Mouse (Mus musculus): ENCODE data around the gene Olfr591. TPM values are rescaled to one million over a fixed set of nuclear protein-coding genes. Genes with fewer than 3 reads are reported as not detected.
"Not testable (repeated sequence)": the region's sequence is repeated elsewhere in the genome, so short reads cannot be mapped to it uniquely, and the experiment has no call there.

Olfr591 gene
- polyA plus RNA-seq (2012; ENCODE audit: insufficient read depth, insufficient read length, missing spikeins) = not detected in 2 replicates

DNA sequence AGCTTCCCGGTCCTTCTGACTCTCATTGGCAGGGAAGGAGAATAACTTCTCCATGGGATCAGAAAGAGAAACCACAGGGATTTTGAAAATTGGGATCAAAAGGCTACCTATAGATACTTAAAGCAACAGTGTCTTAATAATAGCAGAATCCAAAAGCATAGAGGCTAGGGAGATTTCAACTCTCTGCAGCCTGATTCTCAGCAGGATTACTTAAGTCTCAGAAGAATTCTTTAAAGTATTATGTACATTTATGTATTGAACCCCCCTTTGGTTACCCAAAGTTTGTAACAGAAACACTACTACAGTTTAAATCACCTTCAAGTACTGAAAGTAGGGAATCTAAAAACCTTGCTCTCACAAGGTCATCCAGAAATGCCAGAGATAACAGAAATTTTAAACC, at the start of gene Olfr591:
Gene Olfr591, minus strand, starts transcription at position 101 of the 400 bp plus-strand sequence.
- Histone ChIP-seq H3K4me3 (ENCODE audit: insufficient read depth, low read length) (no peak within 1 kb of the TSS), H3K4me1 (ENCODE audit: control insufficient read depth, insufficient read depth, low read length) (no peaks in the 10 kb centered on the region), H3K27ac (ENCODE audit: insufficient read depth, low read depth, low read length) (no peak within 1 kb of the TSS)
- TF ChIP-seq CTCF (IDR thresholded peaks at IDR 0.05; ENCODE audit: low read depth, low read length) = no peak
- TF ChIP-seq POLR2A (IDR thresholded peaks at IDR 0.05; ENCODE audit: borderline replicate concordance, low read depth, low read length) = no peak

DNA sequence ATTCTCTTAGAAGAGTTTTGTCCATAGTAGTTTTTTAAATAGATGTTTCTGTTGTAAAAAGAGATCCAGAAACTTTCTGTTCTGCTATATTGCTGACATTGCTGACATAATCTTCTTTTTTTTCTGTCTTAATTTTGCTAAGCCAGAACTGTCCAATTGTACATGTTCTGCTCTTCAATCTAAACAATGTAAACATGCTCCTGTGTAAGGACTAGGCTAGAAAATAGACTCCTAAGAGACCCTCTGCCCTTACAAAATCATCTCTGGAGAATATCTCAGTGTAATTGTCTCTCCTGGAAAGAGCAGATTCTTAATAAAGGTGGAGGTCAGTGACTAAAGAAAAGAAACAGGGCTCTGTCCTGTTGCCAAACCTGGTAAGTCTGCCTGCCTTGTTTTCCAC, 38.6 kb upstream of the Olfr591 start, which contains the start of gene Olfr594:
Gene Olfr594, plus strand, starts transcription at position 301 of the 400 bp plus-strand sequence.
- TF ChIP-seq CTCF (IDR thresholded peaks at IDR 0.05; ENCODE audit: low read depth, low read length) (no peak), POLR2A (IDR thresholded peaks at IDR 0.05; ENCODE audit: borderline replicate concordance, low read depth, low read length) (no peak)
- Histone ChIP-seq H3K4me3 (ENCODE audit: insufficient read depth, low read length) (no peak within 1 kb of the TSS), H3K27ac (ENCODE audit: insufficient read depth, low read depth, low read length) (no peak within 1 kb of the TSS), H3K4me1 (ENCODE audit: control insufficient read depth, insufficient read depth, low read length) (no peaks in the 10 kb centered on the region)

DNA sequence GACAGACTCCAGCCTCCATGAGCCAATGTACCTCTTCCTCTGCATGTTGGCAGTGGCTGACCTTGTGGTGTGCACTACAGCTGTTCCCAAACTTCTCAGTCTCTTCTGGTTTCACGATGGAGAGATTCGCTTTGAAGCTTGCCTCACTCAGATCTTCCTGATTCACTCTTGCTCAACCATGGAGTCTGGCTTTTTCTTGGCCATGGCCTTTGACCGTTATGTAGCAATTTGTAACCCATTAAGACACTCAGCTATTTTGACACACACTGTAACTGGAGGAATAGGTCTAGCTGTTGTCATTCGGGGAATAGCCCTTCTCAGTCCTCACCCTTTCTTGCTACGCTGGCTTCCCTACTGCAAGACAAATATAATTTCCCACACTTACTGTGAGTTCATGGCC, 33.9 kb upstream of the Olfr591 start:
- H3K4me3 ChIP-seq (ENCODE audit: insufficient read depth, low read length); H3K4me1 ChIP-seq (ENCODE audit: control insufficient read depth, insufficient read depth, low read length): not testable (repeated sequence)

DNA sequence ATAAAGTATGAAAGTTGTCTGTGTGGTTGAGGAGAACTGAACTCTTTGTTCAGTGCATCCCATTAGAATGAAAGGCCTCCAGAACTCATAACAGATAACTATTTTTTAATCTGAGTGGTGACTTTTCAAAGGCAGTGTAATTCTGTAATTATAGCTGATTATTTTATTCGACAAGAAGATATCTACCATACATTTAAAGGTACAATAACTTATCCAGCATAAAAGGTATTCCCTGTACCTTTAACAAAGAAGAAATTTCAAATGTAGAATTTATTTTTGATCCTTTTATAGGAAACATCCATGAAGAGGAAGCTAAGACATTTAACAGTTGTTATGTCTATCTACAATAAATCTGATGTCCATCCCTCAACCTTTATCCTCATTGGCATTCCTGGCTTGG, 33.4 kb upstream of the Olfr591 start, which contains the start of gene Olfr593:
Gene Olfr593, plus strand, starts transcription at position 301 of the 400 bp plus-strand sequence.
- no peak within 1 kb of the TSS for H3K27ac ChIP-seq (ENCODE audit: insufficient read depth, low read depth, low read length)
- TF ChIP-seq POLR2A (IDR thresholded peaks at IDR 0.05; ENCODE audit: borderline replicate concordance, low read depth, low read length) = no peak
- no peak for TF ChIP-seq CTCF (IDR thresholded peaks at IDR 0.05; ENCODE audit: low read depth, low read length)
- no peak within 1 kb of the TSS for H3K4me3 ChIP-seq (ENCODE audit: insufficient read depth, low read length)
- H3K4me1 ChIP-seq (ENCODE audit: control insufficient read depth, insufficient read depth, low read length) = no peaks in the 10 kb centered on the region

More for the DNA sequence above, 33.9 kb upstream of the Olfr591 start:
- H3K27ac ChIP-seq (ENCODE audit: insufficient read depth, low read depth, low read length) = not testable (repeated sequence)

DNA sequence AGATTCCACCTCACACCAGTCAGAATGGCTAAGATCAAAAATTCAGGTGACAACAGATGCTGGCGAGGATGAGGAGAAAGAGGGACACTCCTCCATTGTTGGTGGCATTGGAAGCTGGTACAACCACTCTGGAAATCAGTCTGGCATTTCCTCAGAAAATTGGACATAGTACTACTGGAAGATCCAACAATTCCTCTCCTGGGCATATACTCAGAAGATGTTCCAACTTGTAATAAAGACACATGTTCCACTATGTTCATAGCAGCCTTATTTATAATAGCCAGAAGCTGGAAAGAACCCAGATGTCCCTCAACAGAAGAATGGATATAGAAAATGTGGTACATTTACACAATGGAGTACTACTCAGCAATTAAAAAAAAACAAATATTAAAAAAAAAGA, 6.4 kb upstream of the Olfr591 start, which contains the start of gene Olfr592:
Gene Olfr592, plus strand, starts transcription at position 301 of the 400 bp plus-strand sequence.
- not testable (repeated sequence) for H3K4me3 ChIP-seq (ENCODE audit: insufficient read depth, low read length); H3K4me1 ChIP-seq (ENCODE audit: control insufficient read depth, insufficient read depth, low read length); H3K27ac ChIP-seq (ENCODE audit: insufficient read depth, low read depth, low read length)

DNA sequence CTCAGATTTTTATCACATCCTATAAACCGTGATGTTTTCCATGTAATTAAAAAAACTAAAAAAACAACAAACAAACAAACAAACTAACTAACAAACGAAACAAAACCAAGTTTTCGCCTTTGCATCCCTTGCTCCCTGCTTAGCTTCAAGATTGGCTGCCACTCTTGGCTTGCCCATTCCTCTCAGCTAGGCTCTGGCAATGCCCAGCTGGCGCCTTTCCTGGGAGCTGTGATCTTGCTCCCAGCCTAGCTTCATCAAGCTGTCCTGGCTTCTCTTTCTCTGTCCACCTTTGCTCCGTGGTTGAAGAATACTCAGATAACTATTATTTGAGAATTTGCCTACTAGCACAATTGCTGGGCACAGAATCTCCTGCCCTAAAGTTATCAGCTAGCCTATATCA, 8.4 kb downstream of the Olfr591 start:
- no peak for TF ChIP-seq CTCF (IDR thresholded peaks at IDR 0.05; ENCODE audit: low read depth, low read length)
- TF ChIP-seq POLR2A (IDR thresholded peaks at IDR 0.05; ENCODE audit: borderline replicate concordance, low read depth, low read length) = no peak
- no peak overlapping the region for H3K27ac ChIP-seq (ENCODE audit: insufficient read depth, low read depth, low read length)
- H3K4me3 ChIP-seq (ENCODE audit: insufficient read depth, low read length) = no peak overlapping the region
- H3K4me1 ChIP-seq (ENCODE audit: control insufficient read depth, insufficient read depth, low read length) = no peaks in the 10 kb centered on the region

DNA sequence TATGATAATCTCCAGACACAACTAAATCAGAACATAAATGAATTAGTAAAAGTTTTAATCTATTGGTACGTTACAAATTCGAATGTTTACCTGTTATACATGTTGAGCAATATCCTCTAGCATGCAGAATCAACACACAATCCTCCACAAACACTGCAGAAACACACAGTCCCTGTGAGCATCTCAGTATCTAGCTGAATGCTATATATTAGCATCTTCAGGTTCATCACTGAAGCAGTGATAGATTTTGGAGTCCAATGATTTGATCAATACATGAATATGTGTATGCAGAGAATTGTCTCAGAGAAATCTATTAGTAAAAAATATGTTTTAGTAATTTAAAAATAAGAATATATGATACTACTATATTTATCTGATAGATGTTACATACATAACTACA, 21.9 kb downstream of the Olfr591 start, which contains the start of gene Olfr589:
Gene Olfr589, minus strand, starts transcription at position 101 of the 400 bp plus-strand sequence.
- H3K4me3 ChIP-seq (ENCODE audit: insufficient read depth, low read length) = no peak within 1 kb of the TSS
- H3K4me1 ChIP-seq (ENCODE audit: control insufficient read depth, insufficient read depth, low read length) = no peaks in the 10 kb centered on the region
- TF ChIP-seq POLR2A (IDR thresholded peaks at IDR 0.05; ENCODE audit: borderline replicate concordance, low read depth, low read length) (no peak), CTCF (IDR thresholded peaks at IDR 0.05; ENCODE audit: low read depth, low read length) (no peak)
- no peak within 1 kb of the TSS for H3K27ac ChIP-seq (ENCODE audit: insufficient read depth, low read depth, low read length)

DNA sequence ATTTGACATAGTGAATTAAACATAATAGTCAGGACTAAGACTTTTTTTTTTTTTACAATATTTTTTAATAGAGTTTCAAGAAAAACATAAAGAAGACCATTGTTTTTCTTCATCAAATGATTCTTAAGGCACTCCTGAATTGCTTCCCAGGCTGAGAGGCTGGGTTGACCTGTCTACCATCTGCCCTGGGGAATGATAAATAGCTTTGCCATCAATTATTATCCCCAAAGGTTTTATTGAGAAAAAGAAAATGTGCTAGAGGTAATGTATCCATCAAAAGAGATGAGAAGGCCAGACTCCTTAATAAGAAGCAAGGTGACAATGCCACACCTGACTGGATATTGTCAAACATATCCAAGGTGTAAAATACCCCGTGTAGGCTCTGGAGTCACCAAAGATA, 37.6 kb downstream of the Olfr591 start, which contains the start of gene Olfr588-ps1:
Gene Olfr588-ps1, plus strand, starts transcription at position 301 of the 400 bp plus-strand sequence.
- H3K4me3 ChIP-seq (ENCODE audit: insufficient read depth, low read length) = no peak within 1 kb of the TSS
- no peak for TF ChIP-seq POLR2A (IDR thresholded peaks at IDR 0.05; ENCODE audit: borderline replicate concordance, low read depth, low read length)
- TF ChIP-seq CTCF (IDR thresholded peaks at IDR 0.05; ENCODE audit: low read depth, low read length) = no peak
- H3K4me1 ChIP-seq (ENCODE audit: control insufficient read depth, insufficient read depth, low read length) = no peaks in the 10 kb centered on the region
- H3K27ac ChIP-seq (ENCODE audit: insufficient read depth, low read depth, low read length) = no peak within 1 kb of the TSS

DNA sequence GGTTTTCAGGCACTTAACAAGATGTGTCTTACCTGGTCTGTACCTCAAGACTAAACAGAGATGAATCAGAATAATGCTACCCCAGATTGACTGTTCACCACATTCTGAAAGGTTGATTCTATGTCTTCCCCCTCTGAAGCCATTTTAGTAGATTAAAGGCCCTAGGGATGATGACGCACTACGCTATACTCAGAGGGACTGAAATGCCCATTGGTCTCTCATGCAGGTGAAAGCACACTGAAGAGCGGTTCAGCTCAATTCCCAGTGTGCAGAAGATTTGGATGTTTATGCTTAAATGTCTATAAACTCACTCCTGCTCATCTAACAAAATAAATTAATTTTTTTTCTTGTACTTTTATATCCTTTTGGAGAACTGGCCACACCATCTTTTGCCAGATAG, 52.6 kb downstream of the Olfr591 start, which contains the start of gene Olfr586:
Gene Olfr586, minus strand, starts transcription at position 101 of the 400 bp plus-strand sequence.
- no peaks in the 10 kb centered on the region for H3K4me1 ChIP-seq (ENCODE audit: control insufficient read depth, insufficient read depth, low read length)
- TF ChIP-seq CTCF (IDR thresholded peaks at IDR 0.05; ENCODE audit: low read depth, low read length) = no peak
- TF ChIP-seq POLR2A (IDR thresholded peaks at IDR 0.05; ENCODE audit: borderline replicate concordance, low read depth, low read length) = no peak

DNA sequence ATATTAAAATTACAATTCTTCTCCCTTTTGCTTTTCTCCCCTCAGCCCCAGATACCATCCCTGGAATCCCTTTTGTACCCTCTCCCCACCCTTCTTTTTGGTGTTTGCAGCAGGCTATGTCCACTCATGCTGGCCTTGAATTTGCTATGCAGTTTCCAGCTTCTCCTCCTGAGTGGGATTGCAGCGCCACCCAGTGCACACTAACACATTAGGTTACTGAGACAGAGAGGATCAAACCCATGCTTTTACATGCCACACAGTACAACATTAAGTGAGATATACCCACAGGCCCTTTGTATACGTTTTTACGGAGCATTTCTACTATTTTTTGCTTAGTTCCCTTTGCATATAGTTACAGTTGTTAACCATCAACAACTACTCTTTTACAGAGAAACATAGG, 58.7 kb downstream of the Olfr591 start:
- Histone ChIP-seq H3K4me3 (ENCODE audit: insufficient read depth, low read length) (no peak overlapping the region), H3K4me1 (ENCODE audit: control insufficient read depth, insufficient read depth, low read length) (no peaks in the 10 kb centered on the region), H3K27ac (ENCODE audit: insufficient read depth, low read depth, low read length) (no peak overlapping the region)
- no peak for TF ChIP-seq POLR2A (IDR thresholded peaks at IDR 0.05; ENCODE audit: borderline replicate concordance, low read depth, low read length)
- no peak for TF ChIP-seq CTCF (IDR thresholded peaks at IDR 0.05; ENCODE audit: low read depth, low read length)

More for the DNA sequence above, 52.6 kb downstream of the Olfr591 start, which contains the start of gene Olfr586:
- no peak within 1 kb of the TSS for H3K4me3 ChIP-seq (ENCODE audit: insufficient read depth, low read length)
- H3K27ac ChIP-seq (ENCODE audit: insufficient read depth, low read depth, low read length) = no peak within 1 kb of the TSS

Other genes starting within 250 kb of the Olfr591 start
- not detected in 2 replicates for gene Olfr573-ps1, start 235.8 kb downstream of the Olfr591 start, polyA plus RNA-seq (2012; ENCODE audit: insufficient read depth, insufficient read length, missing spikeins)
- not detected in 2 replicates for gene Olfr574, start 229.9 kb downstream of the Olfr591 start, polyA plus RNA-seq (2012; ENCODE audit: insufficient read depth, insufficient read length, missing spikeins)
- not detected in 2 replicates for gene Olfr575, start 219.6 kb downstream of the Olfr591 start, polyA plus RNA-seq (2012; ENCODE audit: insufficient read depth, insufficient read length, missing spikeins)
- gene Olfr576, start 215.7 kb downstream of the Olfr591 start, polyA plus RNA-seq (2012; ENCODE audit: insufficient read depth, insufficient read length, missing spikeins) = not detected in 2 replicates
- not detected in 2 replicates for gene Olfr577, start 202.4 kb downstream of the Olfr591 start, polyA plus RNA-seq (2012; ENCODE audit: insufficient read depth, insufficient read length, missing spikeins)
- not detected in 2 replicates for gene Olfr578, start 189.0 kb downstream of the Olfr591 start, polyA plus RNA-seq (2012; ENCODE audit: insufficient read depth, insufficient read length, missing spikeins)
- gene Olfr582, start 140.3 kb downstream of the Olfr591 start, polyA plus RNA-seq (2012; ENCODE audit: insufficient read depth, insufficient read length, missing spikeins) = not detected in 2 replicates
- gene Olfr583, start 127.0 kb downstream of the Olfr591 start, polyA plus RNA-seq (2012; ENCODE audit: insufficient read depth, insufficient read length, missing spikeins) = not detected in 2 replicates
- gene Olfr584, start 96.5 kb downstream of the Olfr591 start, polyA plus RNA-seq (2012; ENCODE audit: insufficient read depth, insufficient read length, missing spikeins) = not detected in 2 replicates
- not detected in 2 replicates for gene Olfr585, start 80.6 kb downstream of the Olfr591 start, polyA plus RNA-seq (2012; ENCODE audit: insufficient read depth, insufficient read length, missing spikeins)
- gene Olfr586, start 52.7 kb downstream of the Olfr591 start, polyA plus RNA-seq (2012; ENCODE audit: insufficient read depth, insufficient read length, missing spikeins) = not detected in 2 replicates
- not detected in 2 replicates for gene Olfr588-ps1, start 37.5 kb downstream of the Olfr591 start, polyA plus RNA-seq (2012; ENCODE audit: insufficient read depth, insufficient read length, missing spikeins)
- not detected in 2 replicates for gene Olfr589, start 22.0 kb downstream of the Olfr591 start, polyA plus RNA-seq (2012; ENCODE audit: insufficient read depth, insufficient read length, missing spikeins)
- not detected in 2 replicates for gene Olfr592, start 6.5 kb upstream of the Olfr591 start, polyA plus RNA-seq (2012; ENCODE audit: insufficient read depth, insufficient read length, missing spikeins)
- gene Olfr593, start 33.5 kb upstream of the Olfr591 start, polyA plus RNA-seq (2012; ENCODE audit: insufficient read depth, insufficient read length, missing spikeins) = not detected in 2 replicates
- gene Olfr594, start 38.7 kb upstream of the Olfr591 start, polyA plus RNA-seq (2012; ENCODE audit: insufficient read depth, insufficient read length, missing spikeins) = not detected in 2 replicates
- gene Usp17ld, start 74.2 kb upstream of the Olfr591 start, polyA plus RNA-seq (2012; ENCODE audit: insufficient read depth, insufficient read length, missing spikeins) = not detected in 2 replicates
- gene Olfr596, start 127.3 kb upstream of the Olfr591 start, polyA plus RNA-seq (2012; ENCODE audit: insufficient read depth, insufficient read length, missing spikeins) = not detected in 2 replicates
- 0.29 TPM in 1 of 2 replicates, not detected in the other for gene Olfr597, start 138.0 kb upstream of the Olfr591 start, polyA plus RNA-seq (2012; ENCODE audit: insufficient read depth, insufficient read length, missing spikeins)
- gene Olfr598, start 145.2 kb upstream of the Olfr591 start, polyA plus RNA-seq (2012; ENCODE audit: insufficient read depth, insufficient read length, missing spikeins) = not detected in 2 replicates
- not detected in 2 replicates for gene Olfr599, start 157.6 kb upstream of the Olfr591 start, polyA plus RNA-seq (2012; ENCODE audit: insufficient read depth, insufficient read length, missing spikeins)
- not detected in 2 replicates for gene Olfr600, start 171.3 kb upstream of the Olfr591 start, polyA plus RNA-seq (2012; ENCODE audit: insufficient read depth, insufficient read length, missing spikeins)
- gene Olfr601, start 184.3 kb upstream of the Olfr591 start, polyA plus RNA-seq (2012; ENCODE audit: insufficient read depth, insufficient read length, missing spikeins) = not detected in 2 replicates
- not detected in 2 replicates for gene Olfr603, start 207.8 kb upstream of the Olfr591 start, polyA plus RNA-seq (2012; ENCODE audit: insufficient read depth, insufficient read length, missing spikeins)
- gene Usp17lc, start 236.7 kb upstream of the Olfr591 start, polyA plus RNA-seq (2012; ENCODE audit: insufficient read depth, insufficient read length, missing spikeins) = not detected in 2 replicates